Mouse (Mus musculus): ENCODE data around the gene Ccr7. TPM values are rescaled to one million over a fixed set of nuclear protein-coding genes. Genes with fewer than 3 reads are reported as not detected.

Ccr7 gene
- polyA plus RNA-seq, 1 experiment = 19.7 TPM

DNA sequence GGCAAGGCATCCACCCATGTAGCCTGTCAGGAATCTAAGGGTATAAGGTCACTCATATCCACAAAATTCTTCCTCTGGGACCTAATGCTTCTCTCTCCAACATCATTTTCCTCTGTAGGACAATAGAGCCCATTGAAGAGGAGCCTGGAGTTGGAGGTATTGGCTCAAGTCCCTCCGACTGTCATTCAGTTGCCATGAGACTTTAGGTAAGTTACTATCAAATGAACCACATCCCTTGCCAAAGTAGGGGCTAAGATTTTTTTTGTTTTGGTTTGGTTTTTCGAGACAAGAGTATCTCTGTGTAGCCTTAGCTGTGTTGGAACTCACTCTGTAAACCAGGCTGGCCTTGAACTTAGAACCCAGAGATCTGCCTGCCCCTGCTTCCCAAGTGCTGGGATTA, 16.6 kb upstream of the Ccr7 start:
- TF ChIP-seq POLR2A (IDR thresholded peaks at IDR 0.05; ENCODE audit: borderline replicate concordance, extremely low read depth, low read depth, low read length) (no peak), CTCF (IDR thresholded peaks at IDR 0.05; ENCODE audit: insufficient read depth, low read length) (no peak)
- 61% methylated on average over 2 of the region's 2 CpGs for WGBS

DNA sequence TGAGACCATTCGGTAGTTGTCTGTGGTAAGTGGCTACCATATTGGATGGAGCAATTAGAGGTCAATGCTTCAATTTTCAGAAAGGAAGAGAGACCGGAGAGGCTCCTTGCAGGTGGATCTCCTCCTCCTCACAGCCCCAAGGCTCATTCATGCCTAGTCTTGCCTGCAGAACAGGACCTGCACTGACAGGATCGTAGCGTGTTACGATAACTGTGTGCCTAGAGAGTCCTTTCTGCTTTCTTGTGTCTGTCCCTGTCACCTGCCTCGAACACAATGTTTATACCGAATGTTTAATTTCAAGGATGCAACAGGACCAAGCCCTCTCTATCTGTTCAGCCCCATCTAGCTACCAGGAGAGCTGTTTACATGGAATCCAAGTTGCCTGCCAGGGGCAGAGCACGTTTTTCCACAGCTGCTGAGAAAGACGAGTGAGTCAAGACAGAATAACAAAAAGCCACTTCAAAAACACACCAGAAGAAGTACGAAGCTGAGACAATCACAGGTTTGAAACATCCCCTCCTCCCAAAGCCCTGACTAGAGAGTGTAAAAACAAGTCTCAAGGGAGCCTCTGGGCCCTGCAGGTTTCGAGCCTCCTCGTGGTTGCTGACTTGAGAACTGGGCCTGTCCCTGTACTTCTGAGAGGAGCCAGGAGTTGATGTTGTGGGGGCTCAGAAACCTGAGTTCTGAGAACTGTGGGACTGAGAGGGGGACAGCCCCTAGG, 15.8 kb upstream of the Ccr7 start:
- no peak for DNase-seq
- Histone ChIP-seq H3K4me1 (ENCODE audit: control insufficient read depth, insufficient read depth, low read length) (no peaks in the 10 kb centered on the region), H3K4me3 (replicated peaks; ENCODE audit: extremely low read depth, low read depth, low read length) (no peak overlapping the region)
- TF ChIP-seq CTCF (IDR thresholded peaks at IDR 0.05; ENCODE audit: insufficient read depth, low read length) (no peak), POLR2A (IDR thresholded peaks at IDR 0.05; ENCODE audit: borderline replicate concordance, extremely low read depth, low read depth, low read length) (no peak)
- 64% methylated on average over 12 of the region's 12 CpGs for WGBS

More for the DNA sequence above, 16.6 kb upstream of the Ccr7 start:
- no peak overlapping the region for H3K4me3 ChIP-seq (replicated peaks; ENCODE audit: extremely low read depth, low read depth, low read length)
- DNase-seq = no peak
- H3K4me1 ChIP-seq (ENCODE audit: control insufficient read depth, insufficient read depth, low read length) = no peaks in the 10 kb centered on the region

DNA sequence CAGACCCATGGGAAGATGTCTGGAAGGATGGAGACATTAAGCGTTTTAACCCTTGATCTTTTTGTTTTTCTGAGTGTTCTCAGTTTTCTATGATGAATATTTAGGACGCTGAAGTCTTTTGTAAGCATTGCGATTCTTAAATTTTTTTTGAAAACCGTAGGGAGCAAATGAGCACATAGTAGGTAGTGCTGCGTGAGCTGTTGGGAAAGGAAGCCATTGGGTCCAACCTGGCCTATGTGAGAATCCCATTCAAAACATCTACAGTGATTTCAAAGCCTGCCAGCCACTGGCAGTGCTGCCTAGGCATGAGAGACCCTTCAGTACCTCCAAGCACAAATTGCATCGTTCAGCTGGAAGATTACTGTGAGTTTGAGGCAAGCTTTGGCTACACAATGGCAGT, 15.1 kb upstream of the Ccr7 start:
- 93% methylated on average over 6 of the region's 6 CpGs for WGBS
- no peak for DNase-seq
- TF ChIP-seq CTCF (IDR thresholded peaks at IDR 0.05; ENCODE audit: insufficient read depth, low read length) = no peak
- TF ChIP-seq POLR2A (IDR thresholded peaks at IDR 0.05; ENCODE audit: borderline replicate concordance, extremely low read depth, low read depth, low read length) = no peak
- no peak overlapping the region for H3K4me3 ChIP-seq (replicated peaks; ENCODE audit: extremely low read depth, low read depth, low read length)
- H3K4me1 ChIP-seq (ENCODE audit: control insufficient read depth, insufficient read depth, low read length) = no peaks in the 10 kb centered on the region

DNA sequence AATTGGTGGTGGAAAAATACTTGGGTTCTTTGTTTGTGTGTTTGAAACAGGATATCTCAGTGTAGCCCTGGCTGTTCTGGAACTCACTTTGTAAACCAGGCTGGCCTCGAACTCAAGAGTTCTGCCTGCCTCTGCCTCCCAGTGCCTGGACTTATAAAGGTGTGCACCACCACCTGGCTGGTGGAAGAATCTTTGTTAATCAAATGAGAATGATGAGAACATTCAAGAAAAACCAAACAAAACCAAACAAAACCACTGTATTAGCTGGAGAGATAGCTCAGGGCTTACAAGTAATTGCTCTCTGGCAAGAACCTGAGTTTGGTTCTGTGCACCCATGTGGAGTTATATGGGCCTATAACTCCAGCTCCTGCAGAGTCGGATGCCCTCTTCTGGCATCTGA, 14.6 kb upstream of the Ccr7 start:
- Histone ChIP-seq H3K4me3 (replicated peaks; ENCODE audit: extremely low read depth, low read depth, low read length) (no peak overlapping the region), H3K4me1 (ENCODE audit: control insufficient read depth, insufficient read depth, low read length) (no peaks in the 10 kb centered on the region)
- DNase-seq = no peak
- TF ChIP-seq CTCF (IDR thresholded peaks at IDR 0.05; ENCODE audit: insufficient read depth, low read length) (no peak), POLR2A (IDR thresholded peaks at IDR 0.05; ENCODE audit: borderline replicate concordance, extremely low read depth, low read depth, low read length) (no peak)
- 86% methylated on average over 2 of the region's 2 CpGs for WGBS

DNA sequence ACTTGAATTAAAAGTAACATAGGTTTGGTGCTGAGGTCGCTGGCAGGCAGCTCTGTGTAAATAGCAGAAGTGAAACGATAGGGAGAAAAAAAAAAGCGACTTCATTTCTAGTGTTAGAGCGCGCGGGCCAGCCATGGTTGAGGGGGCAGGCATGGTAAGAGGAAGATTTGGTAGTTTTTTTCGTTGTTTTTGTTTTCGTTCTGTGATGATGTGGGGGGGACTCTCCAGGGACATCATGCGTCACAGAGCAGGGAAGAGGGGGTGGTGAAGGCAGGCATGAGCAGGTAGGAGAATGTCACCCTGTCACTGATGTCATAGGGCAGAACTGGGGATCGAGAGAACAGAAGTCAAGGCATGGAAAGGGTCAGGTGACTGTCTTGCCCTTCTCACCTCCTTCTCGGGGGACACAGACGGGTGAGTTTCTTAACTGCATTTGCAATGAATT, 13.2 kb upstream of the Ccr7 start:
- TF ChIP-seq POLR2A (IDR thresholded peaks at IDR 0.05; ENCODE audit: borderline replicate concordance, extremely low read depth, low read depth, low read length) (no peak), CTCF (IDR thresholded peaks at IDR 0.05; ENCODE audit: insufficient read depth, low read length) (no peak)
- WGBS = 56% methylated on average over 12 of the region's 12 CpGs
- Histone ChIP-seq H3K4me1 (ENCODE audit: control insufficient read depth, insufficient read depth, low read length) (peaks cover 3% of the 10 kb centered on the region), H3K4me3 (replicated peaks; ENCODE audit: extremely low read depth, low read depth, low read length) (no peak overlapping the region)
- no peak for DNase-seq

DNA sequence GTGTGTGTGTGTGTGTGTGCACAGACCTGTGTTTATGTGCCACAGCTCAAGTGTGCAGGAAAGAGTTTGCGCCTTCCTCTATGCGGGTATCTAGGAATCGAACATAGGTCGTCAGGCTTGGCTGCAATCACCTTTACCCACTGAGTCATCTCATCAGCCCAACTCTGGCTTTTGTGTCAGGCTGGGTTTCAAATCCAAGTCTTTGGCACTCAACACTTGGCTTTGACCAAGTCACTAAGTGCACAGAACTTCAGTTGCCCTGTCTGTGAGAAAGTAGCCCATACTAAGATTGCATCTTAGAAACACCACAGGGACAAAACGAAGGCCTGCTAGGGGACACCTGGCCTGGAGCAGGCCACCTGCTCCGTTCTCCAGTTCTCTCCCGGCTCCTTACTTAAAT, 12.7 kb upstream of the Ccr7 start:
- H3K4me1 ChIP-seq (ENCODE audit: control insufficient read depth, insufficient read depth, low read length) = peaks cover 5% of the 10 kb centered on the region
- TF ChIP-seq POLR2A (IDR thresholded peaks at IDR 0.05; ENCODE audit: borderline replicate concordance, extremely low read depth, low read depth, low read length) (no peak), CTCF (IDR thresholded peaks at IDR 0.05; ENCODE audit: insufficient read depth, low read length) (no peak)
- 83% methylated on average over 7 of the region's 7 CpGs for WGBS
- no peak overlapping the region for H3K4me3 ChIP-seq (replicated peaks; ENCODE audit: extremely low read depth, low read depth, low read length)
- DNase-seq = no peak

DNA sequence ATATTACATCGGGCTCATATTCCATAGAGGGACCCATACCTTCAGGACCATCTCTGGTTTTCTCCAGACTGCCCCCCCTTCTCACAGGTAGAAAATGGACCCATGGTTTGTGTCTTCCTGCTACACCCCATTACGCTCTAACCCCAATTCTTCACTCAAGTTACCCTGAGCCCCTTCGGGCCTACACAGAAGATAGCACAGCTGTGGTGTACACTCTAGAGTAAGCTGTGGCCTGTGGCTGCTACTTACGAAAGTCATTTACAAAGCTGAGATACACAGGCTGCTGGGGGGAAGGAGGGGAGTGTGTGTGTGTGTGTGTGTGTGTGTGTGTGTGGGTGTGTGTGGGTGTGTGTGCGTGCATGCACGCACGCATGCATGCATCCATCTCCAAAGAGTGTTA, 11.4 kb upstream of the Ccr7 start:
- 92% methylated on average over 7 of the region's 7 CpGs for WGBS
- TF ChIP-seq POLR2A (IDR thresholded peaks at IDR 0.05; ENCODE audit: borderline replicate concordance, extremely low read depth, low read depth, low read length) (no peak), CTCF (IDR thresholded peaks at IDR 0.05; ENCODE audit: insufficient read depth, low read length) (no peak)
- no peak for DNase-seq
- peaks cover 5% of the 10 kb centered on the region for H3K4me1 ChIP-seq (ENCODE audit: control insufficient read depth, insufficient read depth, low read length)
- no peak overlapping the region for H3K4me3 ChIP-seq (replicated peaks; ENCODE audit: extremely low read depth, low read depth, low read length)

DNA sequence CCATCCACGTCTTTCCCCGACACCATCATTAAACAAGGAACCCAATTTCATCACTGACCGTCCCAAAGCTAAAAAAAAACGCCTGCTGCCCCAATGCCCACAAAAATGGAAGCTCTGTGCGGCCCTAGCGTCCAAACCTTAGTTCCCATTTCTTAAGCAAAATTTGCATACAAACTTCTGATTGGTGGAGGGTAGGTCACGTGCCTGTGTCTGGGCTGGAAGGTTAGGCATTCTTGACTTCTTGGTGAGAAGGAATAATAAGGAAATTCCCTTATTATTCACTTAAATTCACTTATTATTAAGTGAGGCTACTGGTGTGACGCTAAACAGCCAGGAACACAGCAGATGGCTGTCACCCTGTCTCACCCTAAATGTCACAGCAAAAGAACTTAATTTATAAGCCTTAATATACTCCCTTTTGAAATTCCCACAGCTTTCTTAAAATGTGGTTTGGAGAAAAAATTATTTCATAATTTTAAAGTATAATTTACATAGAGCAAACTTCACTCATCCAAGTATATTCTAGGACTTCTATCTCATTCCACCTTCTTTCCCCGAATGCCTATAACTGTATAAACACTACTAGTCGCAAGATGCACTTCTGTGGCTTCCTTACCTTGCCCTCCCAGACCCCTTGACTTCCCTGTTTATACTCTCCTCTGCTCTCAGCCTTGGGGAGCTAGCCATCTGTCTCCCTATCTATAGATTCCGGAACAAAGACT, 10.3 kb upstream of the Ccr7 start:
- 57% methylated on average over 11 of the region's 11 CpGs for WGBS
- no peak for TF ChIP-seq POLR2A (IDR thresholded peaks at IDR 0.05; ENCODE audit: borderline replicate concordance, extremely low read depth, low read depth, low read length)
- no peak for TF ChIP-seq CTCF (IDR thresholded peaks at IDR 0.05; ENCODE audit: insufficient read depth, low read length)
- Histone ChIP-seq H3K4me3 (replicated peaks; ENCODE audit: extremely low read depth, low read depth, low read length) (no peak overlapping the region), H3K4me1 (ENCODE audit: control insufficient read depth, insufficient read depth, low read length) (peaks cover 5% of the 10 kb centered on the region)
- DNase-seq = no peak

DNA sequence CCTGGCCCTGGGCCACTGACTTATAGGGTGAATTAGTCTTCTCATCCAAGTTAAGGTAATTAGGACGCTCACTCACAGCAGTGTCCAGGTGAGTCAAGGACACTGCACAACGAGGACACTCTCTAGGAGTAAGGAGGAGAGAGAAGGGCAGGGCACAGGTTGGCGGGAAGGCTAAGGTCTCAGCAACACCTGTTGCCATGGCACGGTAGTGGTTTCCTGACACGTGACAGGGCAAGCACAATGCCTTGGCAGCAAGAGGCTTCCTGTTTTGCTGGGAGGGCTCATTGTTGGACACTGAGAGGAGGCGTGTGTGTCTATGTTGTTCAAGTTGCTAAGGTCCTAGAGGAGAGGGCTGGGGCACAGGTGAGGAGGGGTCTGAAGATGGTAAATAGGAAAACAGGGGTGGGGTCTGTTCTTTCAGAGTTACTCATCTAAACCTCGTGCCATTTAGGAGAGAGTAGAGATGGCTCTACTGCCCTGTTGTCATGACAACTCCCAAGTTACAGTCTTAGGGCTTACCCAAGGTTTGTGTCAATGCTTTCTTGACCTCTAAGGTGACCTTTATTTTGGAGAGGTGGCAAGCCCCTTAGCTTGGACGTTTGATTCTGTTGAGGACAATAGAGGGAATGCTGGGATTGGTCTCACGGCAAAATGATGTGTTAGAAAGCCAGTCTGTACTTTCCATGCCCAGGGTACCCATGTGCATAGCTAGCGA, 8.3 kb upstream of the Ccr7 start:
- 48% methylated on average over 10 of the region's 10 CpGs for WGBS
- Histone ChIP-seq H3K4me3 (replicated peaks; ENCODE audit: extremely low read depth, low read depth, low read length) (no peak overlapping the region), H3K4me1 (ENCODE audit: control insufficient read depth, insufficient read depth, low read length) (peaks cover 5% of the 10 kb centered on the region)
- no peak for DNase-seq
- TF ChIP-seq POLR2A (IDR thresholded peaks at IDR 0.05; ENCODE audit: borderline replicate concordance, extremely low read depth, low read depth, low read length) (no peak), CTCF (IDR thresholded peaks at IDR 0.05; ENCODE audit: insufficient read depth, low read length) (no peak)

All from lung, adult 2 months (tissue).